Mouse (Mus musculus) limb, embryonic 11.5 days (tissue): ENCODE measurements around the gene Bri3bp. TPM values are rescaled to one million over a fixed set of nuclear protein-coding genes. Genes with fewer than 3 reads are reported as not detected.
"Not testable (repeated sequence)": the region's sequence is repeated elsewhere in the genome, so short reads cannot be mapped to it uniquely, and the experiment has no call there.

Source experiments
- ATAC-seq: fragments of 200-750 bp; cut with Nextera tagmentation; 2 replicates; pipeline ENCODE4 v1.8.0; 2017; ENCODE audit warnings: low read depth; ENCODE audit not compliant: insufficient number of reproducible peaks, low FRiP score, low TSS enrichment
- DNase-seq: peaks from one replicate; pipeline ENCODE4 v3.0.0-alpha.2; 2015; ENCODE audit warnings: low spot score
- H3K27ac ChIP-seq: fragments of 300-500 bp; sonication (generic); replicated peaks from 2 replicates; pipeline ENCODE4 v1.5.1; 2014; ENCODE audit warnings: low read depth, mild to moderate bottlenecking, low read length
- H3K27me3 ChIP-seq: fragments of 300-500 bp; sonication (generic); 2 replicates; pipeline ENCODE4 v1.6.1; 2014; ENCODE audit warnings: mild to moderate bottlenecking, low read length, mixed read lengths; ENCODE audit not compliant: control insufficient read depth, insufficient read depth
- H3K36me3 ChIP-seq: fragments of 300-500 bp; sonication (generic); 2 replicates; pipeline ENCODE4 v1.6.1; 2014; ENCODE audit warnings: mild to moderate bottlenecking, low read length, moderate library complexity, mixed read lengths; ENCODE audit not compliant: control insufficient read depth, insufficient read depth
- H3K4me1 ChIP-seq: fragments of 300-500 bp; sonication (generic); 2 replicates; pipeline ENCODE4 v1.6.1; 2014; ENCODE audit warnings: low read length, mixed read lengths; ENCODE audit not compliant: control insufficient read depth, insufficient read depth
- H3K4me2 ChIP-seq: fragments of 300-500 bp; sonication (generic); 2 replicates; pipeline ENCODE4 v1.6.1; 2014; ENCODE audit warnings: low read depth, mild to moderate bottlenecking, moderate library complexity; ENCODE audit not compliant: severe bottlenecking
- H3K4me3 ChIP-seq: fragments of 300-500 bp; sonication (generic); 2 replicates; pipeline ENCODE4 v1.5.1; 2014; ENCODE audit warnings: low read depth, low read length
- H3K9ac ChIP-seq: fragments of 300-500 bp; sonication (generic); 2 replicates; pipeline ENCODE4 v1.6.1; 2014; ENCODE audit warnings: mild to moderate bottlenecking, low read length
- H3K9me3 ChIP-seq: fragments of 300-500 bp; sonication (generic); 2 replicates; pipeline ENCODE4 v1.6.1; 2016; ENCODE audit warnings: low read length; ENCODE audit not compliant: control insufficient read depth
- WGBS: fragments of 180-500 bp; shearing (Covaris S2); extraction: QIAGEN DNeasy Blood & Tissue Kit; methylation state at CpG from one replicate; pipeline ENCODE4 v1.1.7; 2014; 5-methylcytosine and 5-hydroxymethylcytosine counted together
- polyA plus RNA-seq: library from polyadenylated mRNA; unstranded; fragments of >200 nt; fragmentation: Nextera tagmentation; extraction: Ambion mirVana; gene quantifications from 2 replicates; pipeline ENCODE4 v1.2.1, GENCODE M21; 2014

The Bri3bp gene
- 36.9 and 39.3 TPM in 2 replicates for polyA plus RNA-seq

DNA sequence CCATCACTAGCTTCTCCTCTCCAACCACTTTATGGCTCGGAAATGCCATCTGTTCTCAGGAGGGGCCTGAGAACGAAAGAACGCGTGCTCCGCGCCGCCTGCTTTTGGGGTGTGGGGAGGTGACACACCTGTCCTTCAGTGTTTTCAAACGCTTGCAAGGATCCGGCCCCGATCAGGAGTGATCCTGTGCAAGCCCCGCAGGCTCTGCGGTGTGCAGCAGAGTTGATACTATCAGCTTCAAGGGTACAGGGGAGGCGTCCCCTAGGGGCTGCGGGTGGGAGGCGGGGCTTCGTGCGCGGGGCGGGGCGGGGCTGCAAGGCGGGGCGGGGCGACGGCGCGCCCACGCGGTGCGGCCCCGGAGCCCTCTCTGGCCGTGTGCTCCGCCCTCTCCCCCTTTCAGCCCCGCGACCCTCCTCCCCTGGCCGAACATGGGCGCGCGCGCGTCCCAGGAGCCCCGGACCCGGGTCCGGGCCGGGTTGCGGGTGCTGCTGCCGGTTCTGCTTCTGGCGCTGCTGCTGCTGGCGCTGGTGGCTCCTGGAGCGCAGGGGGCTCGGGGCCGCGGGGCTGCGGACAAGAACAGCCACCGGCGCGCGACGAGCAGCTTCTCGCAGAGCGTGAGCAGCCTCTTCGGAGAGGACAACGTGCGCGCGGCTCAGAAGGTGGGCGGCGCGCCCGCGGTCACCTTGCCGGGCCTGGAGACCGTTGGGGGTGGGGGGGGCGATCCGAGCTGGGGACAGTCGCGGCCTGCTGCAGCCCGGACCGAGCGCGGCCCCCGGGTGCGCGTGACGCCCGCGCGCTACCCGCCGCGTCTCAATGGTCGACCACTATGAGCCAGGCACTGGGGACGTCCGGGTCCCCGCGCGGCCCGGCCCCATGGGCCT is at the start of gene Bri3bp:
Bri3bp (plus strand) TSS at position 335 of the 881 bp plus-strand sequence.
- peak within 1 kb of the TSS; percentile 88 for H3K9ac ChIP-seq
- no peaks in the 10 kb centered on the region for H3K36me3 ChIP-seq
- DNase-seq (peak; percentile 87), ATAC-seq (peak; percentile 90)
- H3K9me3 ChIP-seq: no peaks in the 10 kb centered on the region
- peak within 1 kb of the TSS; percentile 93 for H3K4me3 ChIP-seq
- WGBS: under 1% methylated on average over 68 of the region's 97 CpGs
- H3K4me2 ChIP-seq: peak within 1 kb of the TSS; percentile 74
- H3K27me3 ChIP-seq: no peaks in the 10 kb centered on the region
- H3K27ac ChIP-seq: peak within 1 kb of the TSS; percentile 56
- no peaks in the 10 kb centered on the region for H3K4me1 ChIP-seq

DNA sequence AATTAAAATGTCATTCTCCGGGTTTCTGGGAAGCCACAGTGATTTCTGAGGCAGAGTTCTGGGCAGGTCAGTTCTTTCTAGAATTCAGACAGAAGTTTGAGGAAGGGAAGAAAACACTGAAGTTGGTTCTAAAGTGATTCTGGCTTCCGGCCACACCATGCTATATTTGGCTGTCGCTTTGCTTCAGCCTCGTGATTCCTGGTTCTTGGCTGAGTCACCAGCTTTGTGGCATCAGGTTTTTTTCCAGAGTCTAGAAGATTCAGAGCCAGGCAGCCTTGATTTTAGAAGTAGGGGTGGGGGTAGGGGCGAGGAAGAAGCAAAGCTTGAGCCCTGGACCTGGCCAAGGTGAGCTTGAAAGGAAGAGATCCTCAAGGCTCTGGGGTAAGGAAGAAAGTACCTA is 49.8 kb upstream of the Bri3bp start:
- Histone ChIP-seq H3K27me3 (no peaks in the 10 kb centered on the region), H3K9me3 (no peaks in the 10 kb centered on the region), H3K4me2 (no peak overlapping the region), H3K4me3 (no peak overlapping the region), H3K9ac (no peak overlapping the region), H3K27ac (no peak overlapping the region), H3K36me3 (0 out of 2 replicates have a peak, but pooled peaks cover 2% of the 10 kb centered on the region), H3K4me1 (peaks cover 24% of the 10 kb centered on the region)
- WGBS: 88% methylated on average over 5 of the region's 5 CpGs
- no peak for ATAC-seq
- DNase-seq: no peak

DNA sequence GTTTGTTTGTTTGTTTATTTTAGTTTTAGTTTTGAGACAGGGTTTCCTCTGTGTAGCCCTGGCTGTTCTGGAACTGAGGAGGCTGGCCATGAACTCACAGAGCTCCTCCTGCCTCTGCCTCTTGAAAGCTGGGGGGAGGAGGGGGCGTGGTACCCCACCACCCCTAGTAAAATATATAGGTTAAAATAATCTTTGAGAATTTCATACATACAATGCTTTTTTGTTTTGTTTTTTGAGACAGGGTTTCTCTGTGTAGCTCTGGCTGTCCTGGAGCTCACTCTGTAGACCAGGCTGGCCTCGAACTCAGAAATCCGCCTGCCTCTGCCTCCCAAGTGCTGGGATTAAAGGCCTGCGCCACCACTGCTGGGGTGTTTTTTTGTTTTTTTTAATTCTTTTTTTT is 49.2 kb upstream of the Bri3bp start:
- not testable (repeated sequence) for H3K9me3 ChIP-seq, ATAC-seq, DNase-seq, H3K36me3 ChIP-seq, H3K4me3 ChIP-seq, H3K27me3 ChIP-seq, H3K4me2 ChIP-seq, H3K9ac ChIP-seq
- 91% methylated on average over 4 of the region's 4 CpGs for WGBS
- peak overlapping the region; percentile 98; the same call in 1 of the 2 replicates for H3K27ac ChIP-seq
- H3K4me1 ChIP-seq: peaks cover 24% of the 10 kb centered on the region

DNA sequence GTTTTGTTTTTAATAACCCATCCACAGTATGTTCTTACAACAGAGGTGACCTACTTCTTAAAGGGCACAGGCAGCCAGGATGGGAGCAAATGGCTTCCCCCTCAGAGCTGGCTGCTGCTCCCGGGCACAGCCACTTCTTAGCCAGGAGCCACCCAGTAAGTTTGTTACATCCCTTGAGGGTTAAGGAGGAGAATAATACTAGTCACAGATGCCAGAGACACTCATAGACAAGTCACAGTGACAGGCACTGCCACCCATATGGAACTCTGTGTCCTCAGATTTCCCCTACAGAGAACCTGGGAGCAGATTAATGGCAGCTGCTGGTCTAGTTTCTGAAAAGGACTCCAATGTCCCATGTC is 48.8 kb upstream of the Bri3bp start:
- 43% methylated on average over 1 of the region's 1 CpGs for WGBS
- no peak overlapping the region for H3K4me3 ChIP-seq
- H3K27me3 ChIP-seq: no peaks in the 10 kb centered on the region
- no peak for DNase-seq
- H3K9me3 ChIP-seq: no peaks in the 10 kb centered on the region
- H3K27ac ChIP-seq: peak overlapping the region; percentile 98
- H3K4me2 ChIP-seq: peak overlapping the region; percentile 55
- peak overlapping the region; percentile 61 for H3K9ac ChIP-seq
- ATAC-seq: no peak
- H3K36me3 ChIP-seq: 0 out of 2 replicates have a peak, but pooled peaks cover 2% of the 10 kb centered on the region
- H3K4me1 ChIP-seq: peaks cover 24% of the 10 kb centered on the region

DNA sequence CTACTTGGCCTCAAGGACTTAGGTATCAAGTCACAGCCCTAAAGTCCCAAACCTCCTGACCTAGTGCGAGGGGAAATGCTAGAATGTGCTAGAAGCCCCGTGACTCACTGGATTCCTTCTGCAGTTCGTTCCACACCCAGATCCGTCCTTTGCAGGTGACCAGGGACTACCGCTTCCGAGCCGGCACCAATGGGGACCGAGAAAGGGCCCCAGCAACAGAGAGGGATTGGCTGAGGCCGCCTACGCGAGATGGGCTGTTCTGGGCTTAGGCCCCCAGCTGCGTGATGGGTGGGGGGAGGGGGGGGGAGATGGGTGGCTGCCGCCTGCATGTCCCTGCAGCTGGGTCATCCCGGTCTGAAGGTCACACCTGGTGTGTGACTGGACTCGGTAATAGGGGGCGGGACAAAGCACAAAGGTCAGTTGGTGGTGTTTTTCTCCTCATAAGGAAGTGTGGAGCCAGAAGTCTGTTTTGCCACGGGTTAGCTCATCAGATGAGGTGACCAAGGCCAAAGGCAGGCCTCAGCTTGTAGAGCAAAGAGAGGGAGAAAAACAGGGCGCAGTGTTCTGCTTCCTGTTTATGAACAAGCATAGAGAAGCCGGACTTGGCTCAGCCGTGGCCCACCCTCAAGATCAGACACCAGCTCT is 48.3 kb upstream of the Bri3bp start:
- peak overlapping the region; percentile 98 for H3K27ac ChIP-seq

DNA sequence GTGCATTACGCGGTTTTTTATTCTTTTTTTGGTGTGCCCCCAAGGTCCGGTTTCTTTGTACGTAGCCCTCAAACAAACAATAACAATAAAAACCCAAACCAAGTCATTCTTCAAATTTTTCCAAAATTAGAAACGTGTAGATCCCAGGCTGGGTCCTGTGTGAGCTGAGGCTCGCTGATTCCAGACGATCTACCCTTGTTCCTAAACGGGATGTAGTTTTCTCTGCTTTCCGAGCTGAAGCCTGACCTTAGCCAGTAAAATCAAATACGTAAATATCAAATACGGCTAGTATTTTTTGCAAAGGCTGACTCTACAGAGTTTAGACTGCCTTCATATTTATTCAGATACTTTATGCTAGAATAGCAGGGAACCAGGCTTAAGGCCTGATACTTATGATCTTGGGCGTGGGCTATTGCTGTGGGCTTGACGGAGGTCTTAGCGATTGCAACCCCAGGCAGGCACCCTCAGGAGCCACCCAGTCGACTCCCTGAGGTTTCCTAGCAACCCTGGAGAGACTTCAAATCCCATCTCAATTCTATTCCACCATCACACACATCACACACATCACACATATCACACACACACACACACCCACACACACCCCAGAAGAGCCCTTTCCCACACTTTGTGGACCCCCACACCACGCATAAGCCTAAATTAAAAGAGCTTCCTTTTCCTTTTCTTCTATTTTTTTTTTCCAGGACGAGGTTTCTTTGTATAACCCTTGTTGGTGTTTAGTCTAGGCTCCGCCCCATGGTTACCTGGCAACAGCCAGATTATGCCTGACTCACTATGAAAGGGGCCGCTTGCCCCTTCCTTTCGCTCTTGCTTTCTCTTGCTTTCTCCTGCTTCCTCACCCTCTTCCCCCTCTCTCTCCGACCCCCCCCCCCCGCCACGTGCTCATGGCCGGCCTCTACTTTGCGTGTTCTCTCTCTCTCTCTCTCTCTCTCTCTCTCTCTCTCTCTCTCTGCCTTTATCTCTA is 47.5 kb upstream of the Bri3bp start:
- DNase-seq (peak; percentile 86), ATAC-seq (no peak)
- peak overlapping the region; percentile 55 for H3K4me2 ChIP-seq
- no peaks in the 10 kb centered on the region for H3K36me3 ChIP-seq
- 24% methylated on average over 24 of the region's 25 CpGs for WGBS
- H3K4me1 ChIP-seq: peaks cover 19% of the 10 kb centered on the region
- H3K9ac ChIP-seq: peak overlapping the region; percentile 61
- peak overlapping the region; percentile 17; the same call in 1 of the 2 replicates for H3K4me3 ChIP-seq
- H3K27ac ChIP-seq: peak overlapping the region; percentile 98
- H3K9me3 ChIP-seq: no peaks in the 10 kb centered on the region
- no peaks in the 10 kb centered on the region for H3K27me3 ChIP-seq

More for the DNA sequence above, 48.3 kb upstream of the Bri3bp start:
- Histone ChIP-seq H3K27me3 (no peaks in the 10 kb centered on the region), H3K4me1 (peaks cover 24% of the 10 kb centered on the region), H3K4me3 (peak overlapping the region; percentile 17), H3K4me2 (peak overlapping the region; percentile 55), H3K9me3 (no peaks in the 10 kb centered on the region), H3K36me3 (0 out of 2 replicates have a peak, but pooled peaks cover 2% of the 10 kb centered on the region), H3K9ac (peak overlapping the region; percentile 61)
- ATAC-seq (peak; percentile 87), DNase-seq (peak; percentile 93)
- 1% methylated on average over 20 of the region's 20 CpGs for WGBS

DNA sequence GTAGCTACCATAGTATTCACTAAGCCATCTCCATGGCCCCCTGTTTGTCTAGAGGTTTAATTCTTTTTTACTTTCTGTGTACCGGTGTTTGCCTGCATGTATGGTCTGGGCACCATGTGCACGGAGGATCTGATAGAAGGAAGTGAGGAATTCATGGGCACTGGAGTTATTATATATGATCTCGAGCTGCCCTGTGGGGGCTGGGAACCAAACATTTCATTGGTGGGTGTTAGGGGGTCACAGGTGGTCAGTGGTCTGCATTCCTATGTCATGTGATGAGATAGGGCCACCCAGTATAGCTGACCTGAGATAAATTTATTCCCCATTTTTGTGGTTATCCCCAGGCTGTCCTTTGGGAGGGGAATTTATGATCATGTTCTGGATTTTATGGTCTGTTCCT is 46.4 kb upstream of the Bri3bp start:
- Histone ChIP-seq H3K36me3 (no peaks in the 10 kb centered on the region), H3K4me1 (peaks cover 19% of the 10 kb centered on the region), H3K27ac (peak overlapping the region; percentile 98), H3K4me3 (no peak overlapping the region), H3K4me2 (no peak overlapping the region), H3K9me3 (no peaks in the 10 kb centered on the region), H3K27me3 (no peaks in the 10 kb centered on the region), H3K9ac (no peak overlapping the region)
- ATAC-seq (no peak), DNase-seq (no peak)
- WGBS: 74% methylated on average over 3 of the region's 3 CpGs

DNA sequence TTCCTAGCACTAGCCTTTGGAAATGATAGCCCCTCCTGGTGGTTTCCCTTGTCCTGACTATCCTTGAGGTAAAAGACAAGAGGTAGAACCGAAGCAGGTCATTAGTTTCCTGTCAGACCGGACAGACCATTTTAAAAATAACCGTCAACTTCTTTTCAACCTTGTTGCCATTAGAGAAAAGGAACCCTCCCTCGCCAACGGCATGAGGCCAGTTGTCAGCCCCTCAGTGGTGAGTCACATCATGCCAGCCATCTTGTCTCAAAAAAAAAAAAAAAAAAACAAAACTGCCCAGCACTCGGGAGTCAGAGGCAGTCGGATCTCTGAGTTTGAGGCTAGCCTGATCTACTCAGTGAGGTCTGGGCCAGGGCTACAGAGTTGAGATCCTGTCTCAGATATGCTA is 40.5 kb upstream of the Bri3bp start:
- 63% methylated on average over 7 of the region's 7 CpGs for WGBS
- H3K27ac ChIP-seq: no peak overlapping the region
- H3K27me3 ChIP-seq: no peaks in the 10 kb centered on the region

More for the DNA sequence above, 40.5 kb upstream of the Bri3bp start:
- H3K4me1 ChIP-seq: no peaks in the 10 kb centered on the region
- DNase-seq (no peak), ATAC-seq (no peak)
- no peaks in the 10 kb centered on the region for H3K36me3 ChIP-seq
- H3K9ac ChIP-seq: no peak overlapping the region
- H3K4me2 ChIP-seq: no peak overlapping the region
- H3K4me3 ChIP-seq: no peak overlapping the region
- H3K9me3 ChIP-seq: no peaks in the 10 kb centered on the region
